Mouse (Mus musculus): ENCODE results near the gene Pkd2l1.

- TF ChIP-seq CTCF (IDR thresholded peaks at IDR 0.05; ENCODE audit: low read depth) (no peak), EP300 (optimal IDR thresholded peaks at IDR 0.05) (no peak)
Observed at GRCm38 (mm10) chr19:44145702-44146567, 46.3 kb downstream of the Pkd2l1 start, which contains the start of gene Bloc1s2.

Data from stomach, postnatal 0 days (tissue).